Mouse (Mus musculus) G1E (cell line): ENCODE data around the gene Pkib.

Source experiments
- CTCF ChIP-seq: IDR thresholded peaks from 2 replicates; pipeline ENCODE4 v1.5.1; 2012; ENCODE audit warnings: low read depth, low read length, inconsistent platforms, mixed read lengths
- TAL1 ChIP-seq: conservative IDR thresholded peaks from 2 replicates; pipeline ENCODE4 v1.6.1; 2012; ENCODE audit warnings: low read depth, low read length, inconsistent platforms, mixed read lengths

- TF ChIP-seq CTCF = no peak
- no peak for TF ChIP-seq TAL1
Measured at GRCm38 (mm10) chr10:57639540-57639939, 7.8 kb downstream of the Pkib start.
